21 mouse cellular contexts compared by ENCODE assay signal in genomic region chr3:135417245-135417644, GRCm38 (mm10). TPM values are rescaled to one million over a fixed set of nuclear protein-coding genes. Genes with fewer than 3 reads are reported as not detected.
DNase-seq lines count a peak whose midpoint lies in the region; ATAC-seq and TF ChIP-seq lines count a peak whose summit lies in the region.
"Had no signal": no experiment of that assay in that cellular context is flagged by ENCODE, and none has a peak within 500 bp of the region (broad histone marks: within the 10 kb centered on the region; RNA-seq: fewer than 3 reads in every experiment).

No protein-coding gene starts in this region.

- no peak overlapping the region for H3K4me3 ChIP-seq in intestine, embryonic 16.5 days (ENCODE audit: low read length)
- no peak overlapping the region for H3K4me3 ChIP-seq in small intestine, adult 2 months (ENCODE audit: low read depth, low read length)
- H3K4me3 ChIP-seq in kidney, adult 2 months (ENCODE audit: insufficient read depth, low read depth, low read length), result no peak overlapping the region
- H3K4me3 ChIP-seq: embryonic facial prominence, embryonic 13.5 days; embryonic facial prominence, embryonic 15.5 days; erythroblast, embryonic 14.5 days; forebrain, embryonic 10.5 days; forebrain, embryonic 12.5 days had no signal

- no peak for TF ChIP-seq CTCF in small intestine, adult 2 months (IDR thresholded peaks at IDR 0.05; ENCODE audit: extremely low read depth, insufficient read length, insufficient replicate concordance, low read depth, low read length)
- no peak for TF ChIP-seq CTCF in kidney, adult 2 months (conservative IDR thresholded peaks at IDR 0.05; ENCODE audit: insufficient read depth, insufficient read length, low read depth, low read length)

- H3K27me3 ChIP-seq in intestine, embryonic 16.5 days (replicated peaks; ENCODE audit: control insufficient read depth, insufficient read depth, low read length), result no peaks in the 10 kb centered on the region
- no peaks in the 10 kb centered on the region for H3K27me3 ChIP-seq in small intestine, adult 2 months (ENCODE audit: control insufficient read depth, insufficient read depth, low read length)
- no peaks in the 10 kb centered on the region for H3K27me3 ChIP-seq in kidney, adult 2 months (replicated peaks; ENCODE audit: control insufficient read depth, insufficient read depth, low read length)
- H3K27me3 ChIP-seq: embryonic facial prominence, embryonic 13.5 days; embryonic facial prominence, embryonic 15.5 days; forebrain, embryonic 12.5 days had no signal

- no peak overlapping the region for H3K4me2 ChIP-seq in intestine, embryonic 16.5 days (ENCODE audit: low read depth, low read length)
- H3K4me2 ChIP-seq: embryonic facial prominence, embryonic 13.5 days; embryonic facial prominence, embryonic 15.5 days; forebrain, embryonic 12.5 days had no signal

- ATAC-seq in intestine, embryonic 16.5 days, result peak; percentile 83
- ATAC-seq: forebrain, embryonic 14.5 days; forebrain, embryonic 16.5 days had no signal

- H3K4me1 ChIP-seq in intestine, embryonic 16.5 days (ENCODE audit: control insufficient read depth, insufficient read depth, low read length), result peaks cover 15% of the 10 kb centered on the region
- H3K4me1 ChIP-seq in small intestine, adult 2 months (ENCODE audit: control insufficient read depth, insufficient read depth, insufficient read length, low read length), result peaks cover 13% of the 10 kb centered on the region; the same call in 1 of the 2 replicates
- H3K4me1 ChIP-seq in kidney, adult 2 months (ENCODE audit: control insufficient read depth, insufficient read depth, low read length), result peaks cover 8% of the 10 kb centered on the region

- H3K27ac ChIP-seq in intestine, embryonic 16.5 days (ENCODE audit: low read length), result peak overlapping the region; percentile 14; the same call in 1 of the 2 replicates
- peak overlapping the region; percentile 52 for H3K27ac ChIP-seq in small intestine, adult 2 months (ENCODE audit: insufficient read depth, low read depth, low read length)
- no peak overlapping the region for H3K27ac ChIP-seq in kidney, adult 2 months (ENCODE audit: insufficient read depth, low read depth, low read length)
- H3K27ac ChIP-seq: embryonic facial prominence, embryonic 13.5 days; embryonic facial prominence, embryonic 15.5 days; forebrain, embryonic 10.5 days; forebrain, embryonic 12.5 days had no signal

- no peaks in the 10 kb centered on the region for H3K9me3 ChIP-seq in intestine, embryonic 16.5 days (ENCODE audit: control insufficient read depth, low read length)
- H3K9me3 ChIP-seq: embryonic facial prominence, embryonic 13.5 days; embryonic facial prominence, embryonic 15.5 days; forebrain, embryonic 10.5 days; forebrain, embryonic 12.5 days had no signal

- no peak for DNase-seq in adrenal gland, postnatal 14 days
- DNase-seq in urinary bladder, postnatal 14 days (ENCODE audit: low spot score), result no peak
- no peak for DNase-seq in kidney, adult 2 months
- DNase-seq: adrenal gland, adult 2 months; adrenal gland, postnatal 10 days; cerebellum, adult 11 months; cerebellum, adult 18-20 months; cerebellum, adult 8-10 months; cerebellum, adult 9-11 months; cerebellum, postnatal 14 days; cerebellum, postnatal 36 days; embryo, embryonic 11 days had no signal

- peaks cover 2% of the 10 kb centered on the region; the same call in 1 of the 2 replicates for H3K36me3 ChIP-seq in intestine, embryonic 16.5 days (ENCODE audit: control insufficient read depth, insufficient read depth, low read length)
- no peaks in the 10 kb centered on the region for H3K36me3 ChIP-seq in small intestine, adult 2 months (ENCODE audit: control insufficient read depth, insufficient read depth, low read length)
- H3K36me3 ChIP-seq in kidney, adult 2 months (ENCODE audit: control insufficient read depth, insufficient read depth, low read length), result no peaks in the 10 kb centered on the region

- no peak for TF ChIP-seq POLR2A in small intestine, adult 2 months (IDR thresholded peaks at IDR 0.05; ENCODE audit: low read depth, low read length)
- no peak for TF ChIP-seq POLR2A in kidney, adult 2 months (IDR thresholded peaks at IDR 0.05; ENCODE audit: low read depth, low read length)

- WGBS in intestine, embryonic 16.5 days, result 59% methylated on average over 3 of the region's 3 CpGs
- WGBS in small intestine, adult 2 months, result 22% methylated on average over 3 of the region's 3 CpGs
- 66% methylated on average over 3 of the region's 3 CpGs for WGBS in kidney, adult 2 months

- H3K9ac ChIP-seq in intestine, embryonic 16.5 days (ENCODE audit: low read depth, low read length), result no peak overlapping the region
- H3K9ac ChIP-seq: embryonic facial prominence, embryonic 13.5 days; embryonic facial prominence, embryonic 15.5 days; forebrain, embryonic 12.5 days had no signal

RNA-seq across cellular contexts. Expression of gene Cisd2, which starts 6.5 kb away (rescaled TPM):
- 61.2 and 61.9 TPM in 2 replicates for polyA plus RNA-seq in intestine, embryonic 16.5 days (2015; fragmentation: Nextera tagmentation; extraction: Ambion mirVana)
- 12.4 and 26.6 TPM in 2 replicates for polyA plus RNA-seq in small intestine, adult 2 months (2012; rRNA removed)
- 30.2 and 31.1 TPM in 2 replicates for total RNA-seq in adrenal gland, postnatal 14 days (2021)
- 28.7 and 33.5 TPM in 2 replicates for polyA plus RNA-seq in kidney, adult 2 months (2012; rRNA removed)

RNA-seq across cellular contexts. Expression of gene Ube2d3, which starts 20.7 kb away (rescaled TPM):
- 497 and 511 TPM in 2 replicates for polyA plus RNA-seq in intestine, embryonic 16.5 days (2015; fragmentation: Nextera tagmentation; extraction: Ambion mirVana)
- 192 and 259 TPM in 2 replicates for polyA plus RNA-seq in small intestine, adult 2 months (2012; rRNA removed)
- total RNA-seq in adrenal gland, postnatal 14 days (2021), result 378 and 407 TPM in 2 replicates
- 307 and 333 TPM in 2 replicates for polyA plus RNA-seq in kidney, adult 2 months (2012; rRNA removed)
